Mouse (Mus musculus): ENCODE measurements around the gene Gm20737. TPM values are rescaled to one million over a fixed set of nuclear protein-coding genes. Genes with fewer than 3 reads are reported as not detected.
"Not testable (repeated sequence)": the region's sequence is repeated elsewhere in the genome, so short reads cannot be mapped to it uniquely, and the experiment has no call there.

Gm20737 gene
- not detected in 2 replicates for polyA plus RNA-seq (2012; rRNA removed)

DNA sequence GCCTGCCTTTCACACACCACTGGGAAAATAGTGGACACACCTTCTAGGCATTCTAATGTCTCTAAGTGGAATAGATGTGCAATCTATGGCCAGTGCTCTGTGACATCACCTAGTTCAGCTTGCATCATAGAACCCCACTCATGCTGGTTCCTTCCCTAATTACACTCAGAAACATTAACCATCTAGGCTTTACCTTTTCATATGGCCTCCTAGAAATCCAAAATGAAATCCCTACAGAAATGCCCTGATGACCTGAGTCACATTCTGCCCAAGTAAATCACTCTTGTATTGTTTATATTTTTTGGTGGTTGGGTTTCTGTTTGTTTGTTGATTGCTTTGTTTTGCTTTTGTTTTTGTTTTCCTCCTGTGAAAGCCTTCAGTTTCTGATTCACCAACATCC is at the start of gene Gm20737:
Gene Gm20737 (minus strand): TSS at position 101 of the 400 bp plus-strand sequence.
- not testable (repeated sequence) for DNase-seq (ENCODE audit: low read depth)

DNA sequence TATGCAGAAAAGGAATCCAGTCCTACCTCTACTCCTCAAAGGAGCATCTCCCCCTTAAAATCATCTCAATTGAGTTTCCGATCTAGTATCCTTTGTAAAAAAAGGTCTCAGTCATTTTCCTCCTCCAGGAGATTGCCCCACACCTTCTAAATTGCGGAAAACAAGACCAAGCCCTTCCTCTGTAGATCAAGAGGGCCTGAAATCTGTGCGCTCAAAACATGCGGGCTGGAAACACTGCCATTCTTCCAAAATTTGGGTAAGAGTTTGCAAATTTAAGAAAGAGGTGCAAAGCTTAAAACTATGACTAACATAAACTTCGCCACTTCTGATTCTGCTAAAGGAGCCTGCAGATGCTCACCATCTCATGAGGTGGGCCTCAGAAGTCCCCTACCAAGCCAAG is 17.3 kb upstream of the Gm20737 start, which contains the start of gene Gm21775:
Gene Gm21775 (plus strand): TSS at position 301 of the 400 bp plus-strand sequence.
- not testable (repeated sequence) for DNase-seq (ENCODE audit: low read depth)

Other genes starting within 250 kb of the Gm20737 start
- not detected in 2 replicates for gene Gm20834, start 211.5 kb downstream of the Gm20737 start, polyA plus RNA-seq (2012; rRNA removed)
- gene Gm28510, start 123.3 kb downstream of the Gm20737 start, polyA plus RNA-seq (2012; rRNA removed) = not detected in 2 replicates
- not detected in 2 replicates for gene Gm21775, start 17.4 kb upstream of the Gm20737 start, polyA plus RNA-seq (2012; rRNA removed)
- gene Gm21900, start 80.3 kb upstream of the Gm20737 start, polyA plus RNA-seq (2012; rRNA removed) = not detected in 2 replicates
- gene Gm20777, start 216.4 kb upstream of the Gm20737 start, polyA plus RNA-seq (2012; rRNA removed) = not detected in 2 replicates

Measured in brain, embryonic 14.5 days (tissue).